Mouse (Mus musculus) intestine, embryonic 14.5 days (tissue): ENCODE data around the gene Tmem135. TPM values are rescaled to one million over a fixed set of nuclear protein-coding genes. Genes with fewer than 3 reads are reported as not detected.

ENCODE experiments used
- ATAC-seq: fragments of 200-750 bp; cut with Nextera tagmentation; replicated peaks from 2 replicates; pipeline ENCODE4 v1.8.0; 2017; ENCODE audit warnings: low read depth, moderate number of reproducible peaks, moderate TSS enrichment, moderate library complexity; ENCODE audit not compliant: low FRiP score, low TSS enrichment
- DNase-seq: peaks from one replicate; pipeline ENCODE4 v3.0.0-alpha.2; 2018; ENCODE audit warnings: low spot score
- H3K27ac ChIP-seq: fragments of 300-500 bp; sonication (generic); 2 replicates; pipeline ENCODE4 v1.5.1; 2014; ENCODE audit warnings: low read depth, mild to moderate bottlenecking, control low read depth
- H3K27me3 ChIP-seq: fragments of 300-500 bp; sonication (generic); replicated peaks from 2 replicates; pipeline ENCODE4 v1.6.1; 2014; ENCODE audit warnings: low read length, control low read depth; ENCODE audit not compliant: control insufficient read depth, insufficient read depth
- H3K36me3 ChIP-seq: fragments of 300-500 bp; sonication (generic); 2 replicates; pipeline ENCODE4 v1.6.1; 2014; ENCODE audit warnings: low read length, control low read depth; ENCODE audit not compliant: control insufficient read depth, insufficient read depth
- H3K4me1 ChIP-seq: fragments of 300-500 bp; sonication (generic); replicated peaks from 2 replicates; pipeline ENCODE4 v1.6.1; 2014; ENCODE audit warnings: low read length, control low read depth, mixed read lengths; ENCODE audit not compliant: control insufficient read depth, insufficient read depth
- H3K4me2 ChIP-seq: fragments of 300-500 bp; sonication (generic); 2 replicates; pipeline ENCODE4 v1.6.1; 2014; ENCODE audit warnings: low read length
- H3K4me3 ChIP-seq: fragments of 300-500 bp; sonication (generic); 2 replicates; pipeline ENCODE4 v1.5.1; 2014; ENCODE audit warnings: low read depth, low read length, control low read depth, mixed read lengths
- H3K9ac ChIP-seq: fragments of 300-500 bp; sonication (generic); 2 replicates; pipeline ENCODE4 v1.6.1; 2014; ENCODE audit warnings: mild to moderate bottlenecking, low read length
- H3K9me3 ChIP-seq: fragments of 300-500 bp; sonication (generic); 2 replicates; pipeline ENCODE4 v1.6.1; 2016; ENCODE audit warnings: low read length, control low read depth; ENCODE audit not compliant: control insufficient read depth
- WGBS: fragments of 180-500 bp; shearing (Covaris S2); extraction: QIAGEN DNeasy Blood & Tissue Kit; methylation state at CpG from one replicate; pipeline ENCODE4 v1.1.7; 2014; 5-methylcytosine and 5-hydroxymethylcytosine counted together
- polyA plus RNA-seq: library from polyadenylated mRNA; unstranded; fragments of >200 nt; fragmentation: Nextera tagmentation; extraction: Ambion mirVana; gene quantifications from 2 replicates; pipeline ENCODE4 v1.2.1, GENCODE M21; 2014

The Tmem135 gene
- polyA plus RNA-seq, 1 experiment from 2014 or later: 30.4 TPM

DNA sequence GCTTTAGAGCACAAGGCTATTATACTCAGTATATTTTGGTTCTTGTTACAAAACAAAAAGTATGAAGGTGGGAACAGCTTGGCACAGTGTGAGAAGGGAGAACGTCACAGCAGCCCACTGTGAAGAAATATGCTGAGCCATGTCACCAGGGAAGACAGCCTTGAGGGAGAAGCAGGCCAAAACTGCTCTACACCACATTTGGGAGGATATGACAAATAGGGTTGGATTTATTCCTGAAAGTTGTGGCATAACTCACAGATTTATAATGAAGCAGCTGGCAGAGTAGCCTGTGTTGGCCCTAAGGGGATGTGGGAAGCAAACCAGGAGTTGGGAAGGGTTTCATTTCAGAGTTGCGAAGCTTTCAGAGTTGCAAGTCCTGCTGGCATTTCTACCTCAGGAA is 225.4 kb downstream of the Tmem135 start:
- Histone ChIP-seq H3K4me3 (no peak overlapping the region), H3K27me3 (no peaks in the 10 kb centered on the region), H3K4me1 (peaks cover 10% of the 10 kb centered on the region; the same call in 1 of the 2 replicates), H3K9me3 (no peaks in the 10 kb centered on the region), H3K27ac (no peak overlapping the region), H3K36me3 (no peaks in the 10 kb centered on the region), H3K9ac (no peak overlapping the region), H3K4me2 (no peak overlapping the region)
- ATAC-seq (no peak), DNase-seq (no peak)
- WGBS: 66% methylated on average over 2 of the region's 2 CpGs

DNA sequence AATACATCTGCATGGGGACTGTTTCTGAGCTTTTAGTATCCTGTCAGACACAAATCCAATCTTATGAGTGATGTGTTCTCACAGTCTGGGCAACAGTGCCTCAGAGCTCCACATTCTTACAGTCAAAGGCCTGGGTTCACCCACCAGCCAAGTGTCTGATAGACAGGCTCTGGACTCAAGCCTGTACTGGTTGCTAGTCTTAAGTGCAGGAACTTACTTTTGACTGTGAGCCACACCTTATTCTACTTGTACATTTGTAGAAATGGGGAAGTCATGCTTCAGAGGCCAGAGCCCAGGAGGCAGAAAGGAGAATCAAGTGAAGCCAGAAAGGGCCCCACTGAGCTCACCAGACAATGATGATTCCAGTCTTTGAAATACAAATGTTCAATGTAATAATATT is 226.1 kb downstream of the Tmem135 start:
- ATAC-seq (no peak), DNase-seq (no peak)
- H3K4me2 ChIP-seq: no peak overlapping the region
- no peak overlapping the region for H3K9ac ChIP-seq
- H3K9me3 ChIP-seq: no peaks in the 10 kb centered on the region
- H3K27me3 ChIP-seq: no peaks in the 10 kb centered on the region
- 0 out of 2 replicates have a peak, but pooled peaks cover 9% of the 10 kb centered on the region for H3K4me1 ChIP-seq
- no peak overlapping the region for H3K4me3 ChIP-seq
- H3K27ac ChIP-seq: no peak overlapping the region
- no peaks in the 10 kb centered on the region for H3K36me3 ChIP-seq

DNA sequence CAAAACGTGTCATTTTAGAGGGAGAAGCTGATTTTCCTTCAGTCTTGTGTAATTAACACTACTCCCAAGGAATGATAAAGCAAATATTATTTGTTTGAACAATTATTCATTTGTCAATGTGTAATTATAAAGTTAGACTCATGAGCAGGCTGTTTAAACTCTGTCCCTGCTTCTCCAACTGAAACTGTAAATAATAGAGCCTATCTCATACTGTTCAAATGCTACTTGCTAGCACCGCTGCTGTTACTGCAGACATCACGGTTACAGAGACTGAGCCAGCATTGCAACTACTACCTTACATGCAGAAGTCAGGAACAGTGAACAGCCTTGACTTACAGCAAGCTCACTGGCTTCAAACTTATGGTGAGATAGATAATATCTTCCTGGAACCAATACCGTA is 229.6 kb downstream of the Tmem135 start:
- Histone ChIP-seq H3K9ac (no peak overlapping the region), H3K4me3 (no peak overlapping the region), H3K4me2 (no peak overlapping the region), H3K4me1 (no peaks in the 10 kb centered on the region), H3K9me3 (no peaks in the 10 kb centered on the region), H3K27ac (no peak overlapping the region), H3K27me3 (no peaks in the 10 kb centered on the region), H3K36me3 (no peaks in the 10 kb centered on the region)
- DNase-seq (no peak), ATAC-seq (no peak)
- 77% methylated on average over 4 of the region's 4 CpGs for WGBS

DNA sequence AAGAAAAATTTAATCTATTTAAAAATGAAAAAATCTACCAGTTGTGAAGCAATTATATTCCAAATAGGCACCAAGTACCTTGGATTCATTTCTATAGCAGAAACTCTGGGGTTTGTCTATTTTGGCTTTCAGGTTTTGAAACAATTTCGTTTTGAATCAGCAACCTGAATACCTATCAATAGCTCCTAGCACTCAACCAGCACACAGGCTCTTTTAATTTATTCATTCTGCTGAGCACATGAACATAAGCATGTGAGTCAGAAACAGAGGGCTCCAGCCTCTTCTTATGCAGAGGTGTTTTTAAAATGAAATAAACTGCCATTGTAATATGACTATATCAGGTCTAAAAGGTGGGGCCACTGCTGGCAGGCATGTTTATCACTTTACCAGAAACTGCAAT is 231.0 kb downstream of the Tmem135 start:
- Histone ChIP-seq H3K27ac (no peak overlapping the region), H3K27me3 (no peaks in the 10 kb centered on the region), H3K4me2 (no peak overlapping the region), H3K4me3 (no peak overlapping the region), H3K9me3 (no peaks in the 10 kb centered on the region), H3K36me3 (no peaks in the 10 kb centered on the region), H3K9ac (no peak overlapping the region), H3K4me1 (no peaks in the 10 kb centered on the region)
- ATAC-seq (no peak), DNase-seq (no peak)
- 78% methylated on average over 1 of the region's 1 CpGs for WGBS

DNA sequence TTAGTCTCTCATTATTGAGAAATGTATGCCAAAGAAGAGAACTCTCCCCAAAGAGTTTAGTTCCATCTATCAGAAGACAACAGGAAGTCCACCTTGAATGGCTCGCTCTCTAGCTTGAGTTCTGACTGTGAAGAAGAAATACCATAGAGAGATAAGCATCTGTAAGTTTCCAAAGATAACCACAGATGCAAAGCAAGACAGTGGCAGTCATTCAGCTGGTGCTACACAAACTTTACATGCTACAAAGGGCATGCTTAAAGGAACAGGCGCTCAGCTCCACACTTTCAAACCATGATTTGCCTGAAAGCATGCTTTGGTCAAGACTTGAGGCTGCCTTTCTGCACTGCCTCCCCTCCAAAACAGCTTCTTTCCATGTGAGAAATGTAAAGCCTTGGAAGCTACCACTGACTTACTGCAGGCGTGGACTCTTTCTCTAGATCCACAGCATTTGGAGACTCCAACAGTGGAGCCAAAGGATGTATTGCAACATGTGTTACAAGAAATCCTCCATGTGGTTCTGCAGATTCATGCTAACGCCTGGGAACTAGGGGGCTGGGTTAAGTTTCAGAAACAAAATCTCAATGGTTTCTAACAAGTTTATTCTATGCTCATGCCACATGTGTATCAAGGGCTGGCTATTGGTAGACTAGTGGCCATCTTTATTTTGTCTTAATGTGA is 232.1 kb downstream of the Tmem135 start:
- WGBS: 88% methylated on average over 4 of the region's 4 CpGs
- Histone ChIP-seq H3K27ac (no peak overlapping the region), H3K9ac (no peak overlapping the region)

DNA sequence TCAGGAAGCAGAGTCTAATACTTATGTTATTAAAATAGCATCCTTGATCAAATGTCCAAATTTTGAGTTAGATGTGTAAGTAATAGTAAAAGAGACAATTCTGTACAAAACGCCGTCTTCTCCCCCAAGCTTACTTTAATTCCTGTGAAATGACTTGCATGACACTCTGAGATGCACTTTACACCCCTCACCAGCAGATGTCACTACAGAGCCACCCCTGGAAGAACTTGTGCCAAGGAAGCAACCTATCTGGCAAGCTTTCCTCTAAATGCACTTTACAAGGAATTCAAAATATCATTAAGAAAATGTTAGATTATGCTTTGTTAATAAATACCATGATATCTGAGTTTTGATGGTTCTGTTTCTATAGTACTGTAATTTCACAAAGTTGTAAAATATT is 235.4 kb downstream of the Tmem135 start:
- ATAC-seq (no peak), DNase-seq (peak; percentile 78)
- Histone ChIP-seq H3K27me3 (no peaks in the 10 kb centered on the region), H3K4me3 (no peak overlapping the region), H3K36me3 (no peaks in the 10 kb centered on the region), H3K9ac (no peak overlapping the region), H3K27ac (no peak overlapping the region), H3K4me2 (no peak overlapping the region), H3K4me1 (no peaks in the 10 kb centered on the region), H3K9me3 (no peaks in the 10 kb centered on the region)
- 25% methylated on average over 2 of the region's 2 CpGs for WGBS

More for the DNA sequence above, 232.1 kb downstream of the Tmem135 start:
- Histone ChIP-seq H3K9me3 (no peaks in the 10 kb centered on the region), H3K27me3 (no peaks in the 10 kb centered on the region), H3K36me3 (no peaks in the 10 kb centered on the region), H3K4me2 (no peak overlapping the region), H3K4me1 (no peaks in the 10 kb centered on the region), H3K4me3 (no peak overlapping the region)
- DNase-seq (no peak), ATAC-seq (no peak)

DNA sequence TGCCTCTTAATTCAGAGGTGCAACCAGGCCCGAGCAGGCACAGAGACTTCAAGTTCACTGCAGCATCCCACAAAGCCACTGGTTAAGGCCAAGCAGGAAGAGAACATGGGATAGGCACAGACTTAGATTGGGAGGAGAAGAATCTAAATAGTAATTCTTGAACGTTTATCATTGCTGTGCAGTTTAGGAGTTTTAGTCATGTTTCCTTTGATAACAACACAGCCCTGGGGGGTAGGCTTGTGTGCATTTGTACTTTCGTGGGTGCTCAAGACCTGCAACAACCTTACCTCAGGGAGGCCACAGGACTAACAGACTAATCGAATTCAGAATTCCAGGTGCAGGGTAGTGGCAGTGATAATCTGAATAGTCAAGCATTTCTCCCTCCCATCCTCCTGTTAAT is 238.5 kb downstream of the Tmem135 start:
- Histone ChIP-seq H3K27ac (no peak overlapping the region), H3K9me3 (no peaks in the 10 kb centered on the region), H3K4me1 (no peaks in the 10 kb centered on the region), H3K36me3 (no peaks in the 10 kb centered on the region), H3K9ac (no peak overlapping the region), H3K4me3 (no peak overlapping the region), H3K4me2 (no peak overlapping the region), H3K27me3 (no peaks in the 10 kb centered on the region)
- no peak for ATAC-seq
- 73% methylated on average over 4 of the region's 4 CpGs for WGBS
- DNase-seq: no peak

DNA sequence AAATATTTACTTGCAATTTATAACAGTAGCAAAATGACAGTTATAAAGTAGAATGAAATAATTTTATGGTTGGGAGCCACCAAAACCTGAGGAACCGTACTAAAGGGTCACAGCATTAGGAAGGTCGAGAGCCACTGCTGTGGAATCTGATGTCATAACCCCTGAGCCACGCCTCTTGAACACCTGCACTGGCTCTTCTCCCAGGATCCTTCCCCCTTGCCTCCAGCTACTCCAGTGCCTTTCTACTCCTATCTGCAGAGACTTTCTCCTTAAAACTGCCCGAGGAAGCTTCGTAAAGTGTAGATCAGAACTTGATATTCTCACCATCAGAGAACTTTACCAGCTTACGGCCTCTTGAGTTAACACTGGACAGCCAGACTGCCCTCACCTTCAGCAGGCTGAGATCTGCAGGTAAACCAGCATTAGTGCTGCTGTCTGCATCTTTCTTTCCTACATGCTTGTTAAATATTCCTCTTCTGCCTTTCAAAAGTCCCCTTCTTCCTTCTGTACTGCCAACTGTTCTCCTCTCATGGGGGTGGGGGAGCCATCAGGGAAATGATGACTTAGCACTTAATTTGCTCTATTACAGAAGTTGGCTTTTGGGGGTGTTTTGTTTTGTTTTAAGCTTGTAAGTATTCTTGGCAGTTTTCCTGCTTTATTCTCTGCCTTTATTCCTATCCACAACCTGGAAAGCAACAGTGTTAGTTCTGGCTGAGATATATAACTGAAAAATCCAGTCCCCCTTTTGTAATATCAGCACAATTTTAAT is 242.2 kb downstream of the Tmem135 start:
- Histone ChIP-seq H3K36me3 (peaks cover 9% of the 10 kb centered on the region; the same call in 1 of the 2 replicates), H3K9ac (no peak overlapping the region), H3K27ac (no peak overlapping the region), H3K4me2 (no peak overlapping the region), H3K9me3 (no peaks in the 10 kb centered on the region), H3K27me3 (no peaks in the 10 kb centered on the region), H3K4me1 (no peaks in the 10 kb centered on the region), H3K4me3 (no peak overlapping the region)
- ATAC-seq: no peak
- no peak for DNase-seq
- WGBS: 77% methylated on average over 6 of the region's 6 CpGs

DNA sequence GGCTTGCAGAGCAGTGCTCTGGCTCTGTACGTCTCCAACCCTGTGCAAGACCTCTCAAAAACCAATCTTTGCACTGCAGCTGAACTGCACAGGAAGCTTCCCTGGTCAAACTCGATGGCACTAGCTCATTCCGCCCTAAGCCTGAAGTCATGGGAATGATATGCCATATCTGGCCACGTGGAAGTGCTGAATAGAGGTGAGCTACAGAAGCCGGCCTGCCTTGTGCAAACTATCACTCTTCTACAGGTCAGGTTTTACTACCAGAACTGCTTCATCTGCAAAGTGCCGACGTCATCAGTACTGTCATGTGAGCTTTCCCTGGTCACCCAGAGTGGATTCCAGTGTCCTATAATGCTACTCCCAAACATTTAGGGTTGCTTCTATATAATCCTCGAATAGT is 246.7 kb downstream of the Tmem135 start:
- no peaks in the 10 kb centered on the region for H3K4me1 ChIP-seq
- H3K4me3 ChIP-seq: no peak overlapping the region
- DNase-seq (no peak), ATAC-seq (no peak)
- WGBS: 77% methylated on average over 8 of the region's 8 CpGs
- no peaks in the 10 kb centered on the region for H3K27me3 ChIP-seq
- no peak overlapping the region for H3K27ac ChIP-seq
- H3K36me3 ChIP-seq: peaks cover 18% of the 10 kb centered on the region; the same call in 1 of the 2 replicates
- no peaks in the 10 kb centered on the region for H3K9me3 ChIP-seq
- no peak overlapping the region for H3K4me2 ChIP-seq
- H3K9ac ChIP-seq: no peak overlapping the region
